9 mouse cellular contexts compared by ENCODE assay signal in the genomic region with DNA sequence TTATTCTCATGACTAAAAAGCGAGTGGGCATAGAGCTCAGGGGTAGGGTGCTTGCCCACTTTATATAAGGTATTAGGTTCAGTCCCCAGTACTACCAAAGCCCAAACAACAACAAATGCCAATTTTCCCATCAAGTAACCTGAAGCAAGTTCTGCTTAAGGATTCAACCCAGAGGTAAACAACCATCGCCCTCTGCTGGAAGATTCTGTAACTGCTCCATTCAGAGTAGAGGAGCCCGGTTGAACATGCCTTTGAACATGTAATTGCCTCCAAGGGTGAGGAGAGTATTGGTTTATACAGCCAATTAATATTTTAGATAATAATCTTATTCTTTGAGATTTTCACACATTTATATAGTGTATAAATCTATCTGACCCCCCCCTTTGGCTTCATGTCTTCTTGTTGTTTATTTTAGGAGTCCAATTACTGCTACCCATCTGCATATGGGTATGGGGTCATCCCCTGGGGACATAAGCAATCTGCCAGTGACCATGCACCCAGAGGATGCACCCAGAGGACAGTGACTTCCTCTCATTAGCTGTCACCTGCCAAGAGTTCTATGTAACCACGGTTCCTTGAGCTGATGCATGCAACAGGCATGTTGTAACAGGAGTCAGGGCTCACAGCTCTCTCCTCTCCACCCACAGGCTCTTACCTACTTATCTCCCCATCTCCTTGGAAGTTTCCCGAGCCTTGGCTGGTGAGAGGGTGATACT. TPM values are rescaled to one million over a fixed set of nuclear protein-coding genes. Genes with fewer than 3 reads are reported as not detected.
DNase-seq lines count a peak whose midpoint lies in the region; ATAC-seq lines count a peak whose summit lies in the region.
"Had no signal": no experiment of that assay in that cellular context is flagged by ENCODE, and none has a peak within 500 bp of the region (broad histone marks: within the 10 kb centered on the region; RNA-seq: fewer than 3 reads in every experiment).

No protein-coding gene starts in this region.

- H3K4me1 ChIP-seq in embryonic facial prominence, embryonic 11.5 days (ENCODE audit: control insufficient read depth, insufficient read depth, low read length), result no peaks in the 10 kb centered on the region
- H3K4me1 ChIP-seq: heart, embryonic 13.5 days had no signal

- 23% methylated on average over 5 of the region's 5 CpGs for WGBS in embryonic facial prominence, embryonic 11.5 days

- no peaks in the 10 kb centered on the region for H3K9me3 ChIP-seq in embryonic facial prominence, embryonic 11.5 days (replicated peaks; ENCODE audit: control insufficient read depth, low read length)
- H3K9me3 ChIP-seq: heart, embryonic 13.5 days had no signal

- intact Hi-C loops in heart, postnatal 14 days (cut with DNase I), result loop anchor here (1.0 to 10.0 kb wide), 2 partner anchors 173 to 273 kb away; a partner anchor contains a TSS

- no peak overlapping the region for H3K9ac ChIP-seq in embryonic facial prominence, embryonic 11.5 days (replicated peaks; ENCODE audit: low read length)
- H3K9ac ChIP-seq: heart, embryonic 13.5 days had no signal

- H3K4me3 ChIP-seq in embryonic facial prominence, embryonic 11.5 days (ENCODE audit: low read depth, low read length), result no peak overlapping the region
- H3K4me3 ChIP-seq: heart, embryonic 13.5 days had no signal

- peak; percentile 46 for ATAC-seq in embryonic facial prominence, embryonic 11.5 days (replicated peaks; ENCODE audit: insufficient number of reproducible peaks, low FRiP score, low TSS enrichment, low read depth)

- no peaks in the 10 kb centered on the region for H3K36me3 ChIP-seq in embryonic facial prominence, embryonic 11.5 days (replicated peaks; ENCODE audit: control insufficient read depth, insufficient read depth, low read depth, low read length)
- H3K36me3 ChIP-seq: heart, embryonic 13.5 days had no signal

- H3K4me2 ChIP-seq in embryonic facial prominence, embryonic 11.5 days (ENCODE audit: low read depth, low read length), result no peak overlapping the region
- H3K4me2 ChIP-seq: heart, embryonic 13.5 days had no signal

- DNase-seq in CD8-positive naive resting alpha-beta T cell, adult 2 months (ENCODE audit: low read depth in 2 of 2, low spot score in 2 of 2), result peak; percentile 11 to 38
- peak; percentile 83 for DNase-seq in adrenal gland, postnatal 14 days
- DNase-seq in embryonic facial prominence, embryonic 11.5 days (ENCODE audit: low spot score), result peak; percentile 91
- DNase-seq in heart, postnatal 14 days, result peak; percentile 73 to 88
- DNase-seq in kidney, postnatal 4 days, result peak; percentile 82 to 85
- DNase-seq in lung, adult 18-20 months, result peak; percentile 60 to 74
- DNase-seq in ovary, postnatal 36 days (ENCODE audit: low spot score), result peak; percentile 47
- peak; percentile 86 for DNase-seq in urinary bladder, postnatal 14 days (ENCODE audit: low spot score)

- H3K27me3 ChIP-seq in embryonic facial prominence, embryonic 11.5 days (ENCODE audit: control insufficient read depth, insufficient read depth, low read length), result no peaks in the 10 kb centered on the region
- H3K27me3 ChIP-seq: heart, embryonic 13.5 days had no signal

- H3K27ac ChIP-seq in embryonic facial prominence, embryonic 11.5 days (replicated peaks; ENCODE audit: low read depth, low read length), result no peak overlapping the region
- H3K27ac ChIP-seq: heart, embryonic 13.5 days had no signal

RNA-seq across cellular contexts. Expression of a gene that starts 38.0 kb away (rescaled TPM):
- 11.2 and 11.8 TPM in 2 replicates for total RNA-seq in adrenal gland, postnatal 14 days (2021)
- polyA plus RNA-seq in embryonic facial prominence, embryonic 11.5 days (2014; fragmentation: Nextera tagmentation; extraction: Ambion mirVana), result 1.9 and 2.3 TPM in 2 replicates
- 10 to 100 TPM; 19.6 to 28.0 TPM for total RNA-seq in heart, postnatal 14 days (2021)

RNA-seq across cellular contexts. Expression of a gene that starts 44.8 kb away (rescaled TPM):
- 56.9 and 66.3 TPM in 2 replicates for total RNA-seq in adrenal gland, postnatal 14 days (2021)
- polyA plus RNA-seq in embryonic facial prominence, embryonic 11.5 days (2014; fragmentation: Nextera tagmentation; extraction: Ambion mirVana), result 2.0 and 3.2 TPM in 2 replicates
- total RNA-seq in heart, postnatal 14 days (2021), result 10 to 100 TPM; 16.3 to 17.0 TPM

Comparison
In these comparisons a context has a peak if more than half of its experiments do, and no peak if none do; other contexts are left out.
1. DNase-seq: peak in every context shown above with its lines; median percentile 91 in embryonic facial prominence, embryonic 11.5 days; 86 in urinary bladder, postnatal 14 days; 84 in kidney, postnatal 4 days; 83 in adrenal gland, postnatal 14 days; 80 in heart, postnatal 14 days; 67 in lung, adult 18-20 months; 47 in ovary, postnatal 36 days; 24 in CD8-positive naive resting alpha-beta T cell, adult 2 months.